Mouse (Mus musculus) megakaryocyte, embryonic 14.5 days (primary cell): Measurements from ENCODE around the gene Ptprf.

Experiments
- FLI1 ChIP-seq: IDR thresholded peaks from 2 replicates; pipeline ENCODE4 v1.6.1; 2012; ENCODE audit warnings: low read length, inconsistent platforms, mixed read lengths
- GATA1 ChIP-seq: IDR thresholded peaks from 3 replicates; pipeline ENCODE4 v1.6.1; 2012; ENCODE audit warnings: mixed read lengths, low read length, inconsistent platforms, borderline replicate concordance

DNA sequence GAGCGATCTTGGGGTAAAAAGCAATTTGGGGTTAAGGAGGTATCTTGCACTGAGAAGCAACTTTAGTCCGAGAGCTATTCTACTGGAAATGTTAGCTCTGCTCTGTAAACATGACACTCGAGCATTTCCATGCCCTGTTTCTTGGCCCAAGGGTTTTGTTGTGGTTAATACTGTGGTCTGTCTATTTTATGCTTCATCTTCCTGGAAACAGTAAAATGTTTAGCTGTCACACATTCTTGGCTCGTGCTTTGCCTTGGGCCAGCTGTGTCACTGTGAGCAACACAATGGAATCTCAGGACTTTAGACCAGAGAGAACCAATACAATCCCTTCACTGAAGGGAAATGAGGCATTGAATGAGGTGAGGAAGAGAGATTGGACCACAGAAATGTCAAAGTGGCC is 40.6 kb upstream of the Ptprf start:
- TF ChIP-seq GATA1: no peak
- no peak for TF ChIP-seq FLI1
